Mouse (Mus musculus): ENCODE measurements around the gene Iffo2. TPM values are rescaled to one million over a fixed set of nuclear protein-coding genes. Genes with fewer than 3 reads are reported as not detected.

Iffo2 gene
- polyA plus RNA-seq, 1 experiment from 2014 or later = 5.1 TPM

DNA sequence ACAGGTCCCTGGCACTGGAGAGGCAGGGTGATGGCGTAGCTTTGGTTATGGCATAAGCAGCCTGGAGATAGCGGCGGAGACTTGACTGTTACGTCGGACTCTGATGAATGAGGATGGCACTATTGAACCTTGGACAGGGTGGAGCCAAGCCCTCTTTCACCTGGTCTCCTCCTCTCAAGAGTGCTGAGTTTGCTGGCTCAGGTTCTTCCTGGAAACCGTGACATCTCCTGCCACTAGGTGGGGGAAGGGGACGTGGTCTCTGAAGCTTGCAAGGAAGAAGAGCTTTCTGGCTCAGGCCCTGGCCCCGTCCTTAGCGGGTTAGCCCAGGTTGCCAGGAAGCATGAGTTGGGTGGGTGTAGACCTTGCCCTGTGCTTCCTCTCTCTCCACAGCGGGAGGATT is 99.8 kb downstream of the Iffo2 start:
- H3K9me3 ChIP-seq (replicated peaks) = no peaks in the 10 kb centered on the region
- ATAC-seq (ENCODE audit: insufficient number of reproducible peaks, low FRiP score, low TSS enrichment, low read depth) = no peak
- no peak overlapping the region for H3K4me2 ChIP-seq (replicated peaks)
- no peak overlapping the region for H3K4me3 ChIP-seq (replicated peaks)
- no peaks in the 10 kb centered on the region for H3K27me3 ChIP-seq
- peaks cover 7% of the 10 kb centered on the region; the same call in 1 of the 2 replicates for H3K4me1 ChIP-seq
- no peak overlapping the region for H3K27ac ChIP-seq (replicated peaks)
- WGBS = 69% methylated on average over 10 of the region's 10 CpGs
- 0 out of 2 replicates have a peak, but pooled peaks cover 3% of the 10 kb centered on the region for H3K36me3 ChIP-seq
- no peak overlapping the region for H3K9ac ChIP-seq

GRCm38 (mm10) chr4:139631141-139631540 is 100.8 kb downstream of the Iffo2 start:
- ATAC-seq (ENCODE audit: insufficient number of reproducible peaks, low FRiP score, low TSS enrichment, low read depth) = no peak
- Histone ChIP-seq H3K4me2 (replicated peaks) (no peak overlapping the region), H3K4me3 (replicated peaks) (no peak overlapping the region), H3K9me3 (replicated peaks) (no peaks in the 10 kb centered on the region), H3K9ac (no peak overlapping the region), H3K27ac (replicated peaks) (no peak overlapping the region), H3K4me1 (peaks cover 7% of the 10 kb centered on the region; the same call in 1 of the 2 replicates), H3K36me3 (peaks cover 3% of the 10 kb centered on the region; the same call in 1 of the 2 replicates), H3K27me3 (no peaks in the 10 kb centered on the region)
- 47% methylated on average over 5 of the region's 5 CpGs for WGBS

GRCm38 (mm10) chr4:139631569-139632253 is 101.4 kb downstream of the Iffo2 start:
- 83% methylated on average over 7 of the region's 7 CpGs for WGBS

DNA sequence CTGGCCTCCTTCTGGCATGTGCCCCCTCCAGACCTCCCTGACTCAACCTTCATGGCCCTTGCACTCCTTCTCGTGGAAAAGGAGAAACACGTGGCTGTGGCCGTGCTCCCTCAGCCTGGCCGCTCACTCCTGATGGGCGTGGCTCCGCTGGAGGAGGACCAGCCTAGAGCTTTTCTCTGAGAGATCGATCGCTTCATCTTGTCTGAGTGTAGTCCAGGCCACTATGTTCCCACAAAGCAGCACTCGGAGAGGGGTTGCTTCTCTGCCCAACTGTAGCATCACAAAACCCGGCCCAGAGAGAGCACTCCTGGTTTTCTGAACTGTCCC is 101.9 kb downstream of the Iffo2 start:
- Histone ChIP-seq H3K4me1 (peaks cover 7% of the 10 kb centered on the region; the same call in 1 of the 2 replicates), H3K4me3 (replicated peaks) (no peak overlapping the region), H3K9ac (no peak overlapping the region), H3K36me3 (peaks cover 9% of the 10 kb centered on the region; the same call in 1 of the 2 replicates), H3K4me2 (replicated peaks) (no peak overlapping the region), H3K27ac (replicated peaks) (no peak overlapping the region), H3K27me3 (no peaks in the 10 kb centered on the region), H3K9me3 (replicated peaks) (no peaks in the 10 kb centered on the region)
- ATAC-seq (ENCODE audit: insufficient number of reproducible peaks, low FRiP score, low TSS enrichment, low read depth) = no peak
- 76% methylated on average over 10 of the region's 10 CpGs for WGBS

More at GRCm38 (mm10) chr4:139631569-139632253, 101.4 kb downstream of the Iffo2 start:
- no peak overlapping the region for H3K4me2 ChIP-seq (replicated peaks)
- ATAC-seq (ENCODE audit: insufficient number of reproducible peaks, low FRiP score, low TSS enrichment, low read depth) = no peak
- no peaks in the 10 kb centered on the region for H3K9me3 ChIP-seq (replicated peaks)
- H3K27me3 ChIP-seq = no peaks in the 10 kb centered on the region
- H3K27ac ChIP-seq (replicated peaks) = no peak overlapping the region
- no peak overlapping the region for H3K9ac ChIP-seq
- H3K36me3 ChIP-seq = peaks cover 4% of the 10 kb centered on the region; the same call in 1 of the 2 replicates
- no peak overlapping the region for H3K4me3 ChIP-seq (replicated peaks)
- H3K4me1 ChIP-seq = peaks cover 7% of the 10 kb centered on the region; the same call in 1 of the 2 replicates

DNA sequence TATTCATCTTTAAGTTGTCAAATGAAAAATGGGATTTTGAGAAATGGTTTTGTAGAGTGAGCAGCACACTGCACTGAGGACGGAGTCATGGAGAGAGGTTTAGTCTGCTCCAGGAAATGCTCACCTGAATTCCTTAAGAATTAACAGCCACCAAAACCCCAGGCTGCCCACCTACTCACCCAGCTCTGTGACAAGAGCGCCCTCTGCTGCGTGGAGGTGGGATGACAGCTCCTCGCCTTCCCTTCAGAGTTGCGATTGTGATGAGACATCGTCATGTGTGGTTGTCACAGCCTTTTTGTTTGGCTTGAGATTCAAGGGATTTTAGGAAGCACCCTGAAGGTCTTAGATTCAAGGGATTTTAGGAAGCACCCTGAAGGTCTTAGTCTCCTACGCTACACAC is 106.0 kb downstream of the Iffo2 start:
- Histone ChIP-seq H3K4me2 (replicated peaks) (no peak overlapping the region), H3K9ac (no peak overlapping the region), H3K27ac (replicated peaks) (no peak overlapping the region), H3K4me3 (replicated peaks) (no peak overlapping the region), H3K9me3 (replicated peaks) (no peaks in the 10 kb centered on the region), H3K4me1 (peaks cover 12% of the 10 kb centered on the region; the same call in 1 of the 2 replicates), H3K27me3 (0 out of 2 replicates have a peak, but pooled peaks cover 3% of the 10 kb centered on the region), H3K36me3 (peaks cover 11% of the 10 kb centered on the region; the same call in 1 of the 2 replicates)
- no peak for ATAC-seq (ENCODE audit: insufficient number of reproducible peaks, low FRiP score, low TSS enrichment, low read depth)
- 22% methylated on average over 7 of the region's 7 CpGs for WGBS

DNA sequence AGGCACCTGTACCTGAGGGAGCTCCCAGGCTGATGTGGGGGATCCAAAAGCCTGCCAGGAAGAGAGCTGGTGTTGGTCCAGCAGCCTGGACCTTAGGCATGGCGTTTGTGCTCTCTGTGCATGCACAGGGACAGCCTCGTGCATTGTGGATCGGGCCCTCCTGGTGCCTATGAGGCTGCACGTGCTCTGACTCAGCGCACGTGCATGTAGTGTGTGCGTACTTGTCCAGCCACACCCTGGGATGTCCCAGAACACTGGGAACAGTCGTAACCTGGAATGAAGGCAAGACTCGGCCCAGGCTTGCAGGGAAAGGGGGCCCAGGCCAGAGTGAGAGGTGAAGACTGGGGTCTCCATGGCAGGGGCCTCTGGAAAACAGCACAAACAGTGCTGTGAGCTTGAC is 107.5 kb downstream of the Iffo2 start:
- peaks cover 11% of the 10 kb centered on the region; the same call in 1 of the 2 replicates for H3K36me3 ChIP-seq
- H3K4me1 ChIP-seq = peaks cover 21% of the 10 kb centered on the region
- no peak overlapping the region for H3K4me3 ChIP-seq (replicated peaks)
- no peaks in the 10 kb centered on the region for H3K9me3 ChIP-seq (replicated peaks)
- no peak overlapping the region for H3K27ac ChIP-seq (replicated peaks)
- H3K4me2 ChIP-seq (replicated peaks) = no peak overlapping the region
- no peak for ATAC-seq (ENCODE audit: insufficient number of reproducible peaks, low FRiP score, low TSS enrichment, low read depth)
- 81% methylated on average over 9 of the region's 9 CpGs for WGBS
- H3K9ac ChIP-seq = no peak overlapping the region
- H3K27me3 ChIP-seq = peaks cover 10% of the 10 kb centered on the region; the same call in 1 of the 2 replicates

GRCm38 (mm10) chr4:139638356-139638755 is 108.0 kb downstream of the Iffo2 start:
- peaks cover 11% of the 10 kb centered on the region; the same call in 1 of the 2 replicates for H3K36me3 ChIP-seq
- H3K4me3 ChIP-seq (replicated peaks) = no peak overlapping the region
- no peak overlapping the region for H3K27ac ChIP-seq (replicated peaks)
- ATAC-seq (ENCODE audit: insufficient number of reproducible peaks, low FRiP score, low TSS enrichment, low read depth) = no peak
- 95% methylated on average over 16 of the region's 16 CpGs for WGBS
- H3K4me2 ChIP-seq (replicated peaks) = no peak overlapping the region
- H3K9ac ChIP-seq = no peak overlapping the region
- no peaks in the 10 kb centered on the region for H3K9me3 ChIP-seq (replicated peaks)
- H3K27me3 ChIP-seq = peaks cover 10% of the 10 kb centered on the region; the same call in 1 of the 2 replicates
- peaks cover 21% of the 10 kb centered on the region for H3K4me1 ChIP-seq

- no peak overlapping the region for H3K4me2 ChIP-seq (replicated peaks)
- 64% methylated on average over 12 of the region's 12 CpGs for WGBS
- no peak overlapping the region for H3K4me3 ChIP-seq (replicated peaks)
- H3K27ac ChIP-seq (replicated peaks) = no peak overlapping the region
- H3K27me3 ChIP-seq = peaks cover 10% of the 10 kb centered on the region; the same call in 1 of the 2 replicates
- no peak overlapping the region for H3K9ac ChIP-seq
- H3K36me3 ChIP-seq = peaks cover 8% of the 10 kb centered on the region; the same call in 1 of the 2 replicates
- H3K4me1 ChIP-seq = peaks cover 21% of the 10 kb centered on the region
- H3K9me3 ChIP-seq (replicated peaks) = no peaks in the 10 kb centered on the region
- ATAC-seq (ENCODE audit: insufficient number of reproducible peaks, low FRiP score, low TSS enrichment, low read depth) = no peak
These were observed 109.5 kb downstream of the Iffo2 start for GRCm38 (mm10) chr4:139639801-139640200.

GRCm38 (mm10) chr4:139640333-139640732 is 110.0 kb downstream of the Iffo2 start:
- H3K27ac ChIP-seq (replicated peaks) = no peak overlapping the region
- no peaks in the 10 kb centered on the region for H3K9me3 ChIP-seq (replicated peaks)
- H3K4me1 ChIP-seq = peaks cover 21% of the 10 kb centered on the region
- peaks cover 10% of the 10 kb centered on the region; the same call in 1 of the 2 replicates for H3K27me3 ChIP-seq
- H3K36me3 ChIP-seq = peaks cover 8% of the 10 kb centered on the region; the same call in 1 of the 2 replicates
- H3K4me3 ChIP-seq (replicated peaks) = no peak overlapping the region
- no peak overlapping the region for H3K4me2 ChIP-seq (replicated peaks)
- ATAC-seq (ENCODE audit: insufficient number of reproducible peaks, low FRiP score, low TSS enrichment, low read depth) = no peak
- 65% methylated on average over 12 of the region's 12 CpGs for WGBS
- H3K9ac ChIP-seq = no peak overlapping the region

GRCm38 (mm10) chr4:139640775-139641174 is 110.4 kb downstream of the Iffo2 start:
- 57% methylated on average over 6 of the region's 6 CpGs for WGBS
- H3K27me3 ChIP-seq = peaks cover 10% of the 10 kb centered on the region; the same call in 1 of the 2 replicates
- no peak overlapping the region for H3K4me2 ChIP-seq (replicated peaks)
- no peak overlapping the region for H3K4me3 ChIP-seq (replicated peaks)
- no peak overlapping the region for H3K27ac ChIP-seq (replicated peaks)
- H3K9ac ChIP-seq = no peak overlapping the region
- no peaks in the 10 kb centered on the region for H3K9me3 ChIP-seq (replicated peaks)
- peaks cover 21% of the 10 kb centered on the region for H3K4me1 ChIP-seq
- H3K36me3 ChIP-seq = peaks cover 8% of the 10 kb centered on the region; the same call in 1 of the 2 replicates
- ATAC-seq (ENCODE audit: insufficient number of reproducible peaks, low FRiP score, low TSS enrichment, low read depth) = no peak

- no peak overlapping the region for H3K27ac ChIP-seq (replicated peaks)
- H3K4me2 ChIP-seq (replicated peaks) = peak overlapping the region; percentile 44
- no peak overlapping the region for H3K9ac ChIP-seq
- no peak; the same call in 1 of the 2 replicates for ATAC-seq (ENCODE audit: insufficient number of reproducible peaks, low FRiP score, low TSS enrichment, low read depth)
- H3K4me1 ChIP-seq = peaks cover 21% of the 10 kb centered on the region
- 9% methylated on average over 30 of the region's 30 CpGs for WGBS
- H3K36me3 ChIP-seq = 0 out of 2 replicates have a peak, but pooled peaks cover 11% of the 10 kb centered on the region
- H3K27me3 ChIP-seq = peaks cover 10% of the 10 kb centered on the region; the same call in 1 of the 2 replicates
- no peaks in the 10 kb centered on the region for H3K9me3 ChIP-seq (replicated peaks)
- H3K4me3 ChIP-seq (replicated peaks) = peak overlapping the region; percentile 20; the same call in 1 of the 2 replicates
These were observed 111.6 kb downstream of the Iffo2 start for GRCm38 (mm10) chr4:139641829-139642425.

Measured in embryonic facial prominence, embryonic 15.5 days (tissue).